Mouse (Mus musculus) brain, embryonic 14.5 days (tissue): ENCODE data around the gene Lep.

Source experiments
- CTCF ChIP-seq: fragments of 200-500 bp; IDR thresholded peaks from 2 replicates; pipeline ENCODE4 v1.5.1; 2012; ENCODE audit warnings: inconsistent platforms, mild to moderate bottlenecking, moderate library complexity, borderline replicate concordance; ENCODE audit not compliant: insufficient read depth, insufficient read length; ENCODE audit errors: extremely low read depth
- POLR2A ChIP-seq: fragments of 200-500 bp; IDR thresholded peaks from 2 replicates; pipeline ENCODE4 v1.6.1; 2012; ENCODE audit warnings: mild to moderate bottlenecking, inconsistent platforms, borderline replicate concordance; ENCODE audit not compliant: poor library complexity, insufficient read depth, insufficient read length, severe bottlenecking; ENCODE audit errors: extremely low read depth

DNA sequence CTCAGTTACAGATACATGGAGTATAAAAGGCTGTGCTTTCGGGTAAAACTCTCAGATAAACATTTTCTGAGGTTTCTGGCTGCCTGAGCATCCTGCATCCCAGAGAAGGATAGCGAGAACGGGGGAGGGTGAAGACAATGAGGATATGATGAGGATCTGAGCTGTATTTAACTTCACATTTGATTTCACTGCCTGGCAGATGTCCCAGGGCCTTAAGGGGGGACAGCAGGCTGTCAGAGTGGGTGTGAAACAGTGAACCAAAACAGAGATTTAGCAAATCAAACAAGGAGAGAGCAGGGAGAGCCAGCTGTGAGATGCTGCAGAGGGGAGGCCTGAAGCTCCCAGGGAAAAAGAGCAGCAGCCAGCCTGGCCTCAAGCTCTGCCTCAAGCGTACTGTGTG lies 19.3 kb downstream of the Lep start:
- TF ChIP-seq POLR2A (no peak), CTCF (no peak)
